Mouse (Mus musculus) c-Kit-positive CD71-positive TER-119-positive erythroid progenitor cells, embryonic 14.5 days (primary cell): ENCODE results near the gene Ctu2.

ENCODE experiments used
- DNase-seq: peaks from one replicate; pipeline ENCODE4 v3.0.0-alpha.2; 2013; ENCODE audit warnings: low spot score

The Ctu2 gene

GRCm38 (mm10) chr8:122451161-122451703 lies 24.7 kb upstream of the Ctu2 start:
- no peak for DNase-seq

GRCm38 (mm10) chr8:122452154-122452553 lies 23.8 kb upstream of the Ctu2 start:
- DNase-seq, result no peak

GRCm38 (mm10) chr8:122454409-122454808 lies 21.5 kb upstream of the Ctu2 start:
- no peak for DNase-seq

GRCm38 (mm10) chr8:122457171-122457570 lies 18.8 kb upstream of the Ctu2 start:
- no peak for DNase-seq

GRCm38 (mm10) chr8:122459218-122459900 lies 16.6 kb upstream of the Ctu2 start:
- DNase-seq, result no peak

- no peak for DNase-seq
These were observed 16.0 kb upstream of the Ctu2 start for GRCm38 (mm10) chr8:122459990-122460389.

GRCm38 (mm10) chr8:122460524-122461472 lies 15.1 kb upstream of the Ctu2 start, which contains the start of gene Snai3:
Gene Snai3 (minus strand): TSS chr8:122460733.
- DNase-seq, result no peak

- DNase-seq, result no peak
These were observed 14.3 kb upstream of the Ctu2 start for GRCm38 (mm10) chr8:122461473-122462148.

GRCm38 (mm10) chr8:122462510-122462909 lies 13.4 kb upstream of the Ctu2 start:
- no peak for DNase-seq

- no peak for DNase-seq
These were observed 12.0 kb upstream of the Ctu2 start for GRCm38 (mm10) chr8:122463651-122464640.

- no peak for DNase-seq
These were observed 11.0 kb upstream of the Ctu2 start for GRCm38 (mm10) chr8:122464985-122465384.

- DNase-seq, result no peak
These were observed 8.1 kb upstream of the Ctu2 start for GRCm38 (mm10) chr8:122467816-122468215.

GRCm38 (mm10) chr8:122469407-122469806 lies 6.5 kb upstream of the Ctu2 start:
- DNase-seq, result no peak

GRCm38 (mm10) chr8:122469965-122470364 lies 6.0 kb upstream of the Ctu2 start:
- no peak for DNase-seq

GRCm38 (mm10) chr8:122470691-122471090 lies 5.3 kb upstream of the Ctu2 start:
- DNase-seq, result no peak

GRCm38 (mm10) chr8:122473911-122474421 lies 2.0 kb upstream of the Ctu2 start:
- no peak for DNase-seq

GRCm38 (mm10) chr8:122474951-122475560 lies 887 bp upstream of the Ctu2 start:
- peak; percentile 52 for DNase-seq

GRCm38 (mm10) chr8:122482448-122482847 lies 6.5 kb downstream of the Ctu2 start:
- no peak for DNase-seq

GRCm38 (mm10) chr8:122483877-122484276 lies 7.9 kb downstream of the Ctu2 start:
- no peak for DNase-seq

GRCm38 (mm10) chr8:122484831-122485230 lies 8.9 kb downstream of the Ctu2 start:
- no peak for DNase-seq
